Mouse (Mus musculus) skeletal muscle tissue, adult 2 months (tissue): ENCODE measurements at regions not wholly inside any gene's neighbourhood (a gene's known extent, or its start where the extent isn't known, plus 50 kb on each side); places are given as distances from the start of the nearest gene placed in this dataset.

Experiments
- DNase-seq: peaks from one replicate; pipeline ENCODE4 v3.0.0-alpha.2; 2012; ENCODE audit warnings: low read depth, low spot score

GRCm38 (mm10) chr17:47064592-47065306 lies 54.4 kb upstream of the Ubr2 start:
- DNase-seq: peak; percentile 36

- no peak for DNase-seq
These were observed 53.6 kb upstream of the Ubr2 start for GRCm38 (mm10) chr17:47064006-47064405.

DNA sequence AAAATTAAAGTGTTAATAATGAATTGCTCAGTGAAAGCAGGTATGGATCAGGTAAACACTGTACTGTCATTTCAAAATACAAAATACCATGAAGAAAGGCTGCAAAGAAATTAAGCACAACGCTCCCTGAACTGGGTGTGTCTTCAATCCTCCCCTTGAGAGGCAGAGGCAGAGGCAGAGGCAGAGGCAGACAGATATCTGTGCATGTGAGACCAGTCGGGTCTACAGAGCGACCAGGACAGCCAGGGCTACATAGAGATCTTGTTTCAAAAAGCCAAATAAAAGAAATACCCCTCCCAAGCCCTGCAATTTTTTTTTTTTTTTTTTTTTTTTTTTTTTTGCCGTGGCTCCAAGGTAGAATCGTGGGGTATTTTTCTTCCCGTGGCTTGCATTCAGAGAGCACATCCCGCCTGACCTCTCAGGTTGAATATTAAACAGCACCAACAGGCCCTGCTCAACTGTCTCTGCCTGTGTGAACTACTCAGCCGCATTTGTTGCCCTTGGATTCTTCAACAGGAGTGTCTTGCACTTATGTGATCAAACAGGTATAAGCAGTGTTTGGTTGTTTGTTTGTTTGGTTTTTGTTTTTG lies 50.8 kb upstream of the Ubr2 start:
- no peak for DNase-seq
